Mouse (Mus musculus) granulocyte monocyte progenitor cell, adult 5-6 weeks (primary cell): ENCODE measurements at regions not wholly inside any gene's neighbourhood (a gene's known extent, or its start where the extent isn't known, plus 50 kb on each side); places are given as distances from the start of the nearest gene placed in this dataset.
A peak's percentile ranks its signal among the peaks of the same experiment; 100 is the strongest.

ENCODE experiments used
- ATAC-seq: replicated peaks from 2 replicates; pipeline ENCODE4 v1.8.0; 2016; ENCODE audit warnings: mild to moderate bottlenecking, moderate TSS enrichment, inconsistent platforms; ENCODE audit not compliant: poor library complexity, severe bottlenecking

DNA sequence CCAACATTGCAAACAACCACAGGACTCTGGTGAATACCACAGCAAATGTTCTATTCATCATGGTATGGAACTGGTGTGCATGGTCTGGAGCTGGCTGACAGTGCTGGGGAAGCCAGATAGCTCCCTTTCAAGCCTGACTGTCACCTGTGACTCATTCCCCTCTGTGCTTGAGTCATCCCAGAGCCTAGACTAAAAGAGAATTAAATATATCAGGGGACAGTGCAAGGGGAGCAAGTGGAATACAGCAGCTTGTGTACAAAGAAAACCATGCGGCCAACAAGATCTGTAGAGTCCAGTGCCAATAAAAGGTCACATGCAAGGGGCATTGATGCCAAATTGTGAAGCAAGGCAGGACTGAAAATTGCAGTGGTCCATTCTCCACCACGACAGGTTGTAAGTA lies 117.7 kb downstream of the Pah start:
- no peak for ATAC-seq

DNA sequence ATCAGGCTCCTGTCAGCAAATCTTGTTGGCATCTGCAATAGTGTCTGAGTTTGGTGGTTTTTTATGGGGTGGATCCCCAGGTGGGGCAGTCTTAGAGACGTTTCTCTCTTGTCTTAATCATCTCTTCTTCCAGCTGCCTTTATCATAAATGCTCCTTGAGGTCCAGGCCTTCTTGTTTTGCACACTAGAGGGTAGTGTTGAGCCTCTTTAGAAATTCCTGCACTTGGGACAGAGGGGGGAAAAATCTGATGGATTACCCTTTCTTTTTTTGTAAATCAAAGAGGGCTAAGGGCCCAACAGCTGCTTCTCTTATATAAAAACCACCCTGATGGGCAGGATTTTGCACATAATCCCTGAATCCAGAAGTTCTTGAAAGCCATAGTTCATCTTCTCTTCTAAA lies 127.5 kb downstream of the Pah start:
- peak; percentile 67; the same call in 1 of the 2 replicates for ATAC-seq

DNA sequence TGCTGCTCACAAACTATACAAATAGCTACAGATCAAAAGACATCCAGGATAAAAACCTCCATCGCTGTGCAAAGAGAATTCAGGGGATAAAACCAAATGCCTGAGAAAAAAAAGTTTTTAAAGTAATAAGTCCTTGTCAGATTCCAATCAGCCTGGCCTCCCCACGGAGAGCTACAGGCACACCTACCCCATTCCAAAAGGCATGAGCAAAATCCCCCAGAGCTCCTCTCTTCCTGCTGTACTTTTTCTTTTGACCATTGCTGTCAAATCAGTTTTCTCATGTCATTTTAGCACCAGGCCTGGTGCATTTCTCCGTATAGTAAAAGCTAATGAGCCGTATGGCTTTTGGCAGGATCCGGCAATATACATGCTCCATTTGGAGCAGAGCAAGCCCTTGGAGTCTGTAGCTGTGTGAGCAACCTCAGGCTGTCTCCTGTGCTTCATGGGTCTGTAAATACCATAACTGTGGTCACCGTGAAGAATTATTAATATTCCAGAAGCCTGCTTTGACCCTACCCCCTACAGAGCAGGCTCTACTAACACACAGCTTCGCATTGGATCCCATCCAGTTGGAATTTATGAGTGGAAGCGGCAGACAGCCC lies 130.6 kb downstream of the Pah start:
- ATAC-seq = no peak

DNA sequence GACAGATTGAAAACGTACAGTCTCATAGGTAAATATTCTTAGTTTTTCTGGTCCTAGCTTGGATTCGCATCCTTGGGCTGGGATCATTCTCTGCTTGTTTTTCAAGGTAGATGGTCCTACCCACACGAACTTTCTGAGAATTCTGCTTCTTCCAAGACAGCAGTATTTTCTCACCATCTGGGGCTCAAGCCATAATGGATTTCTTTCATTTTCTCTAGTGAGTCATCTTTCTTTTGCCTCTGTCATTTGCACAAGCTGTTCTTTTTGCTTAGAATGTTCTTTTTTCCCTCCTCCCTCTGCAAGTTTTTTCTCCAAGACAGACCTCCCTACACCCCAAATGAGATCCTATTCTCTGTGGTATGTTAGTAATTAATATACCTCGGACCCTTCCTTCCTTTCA lies 132.5 kb downstream of the Pah start:
- ATAC-seq = no peak

DNA sequence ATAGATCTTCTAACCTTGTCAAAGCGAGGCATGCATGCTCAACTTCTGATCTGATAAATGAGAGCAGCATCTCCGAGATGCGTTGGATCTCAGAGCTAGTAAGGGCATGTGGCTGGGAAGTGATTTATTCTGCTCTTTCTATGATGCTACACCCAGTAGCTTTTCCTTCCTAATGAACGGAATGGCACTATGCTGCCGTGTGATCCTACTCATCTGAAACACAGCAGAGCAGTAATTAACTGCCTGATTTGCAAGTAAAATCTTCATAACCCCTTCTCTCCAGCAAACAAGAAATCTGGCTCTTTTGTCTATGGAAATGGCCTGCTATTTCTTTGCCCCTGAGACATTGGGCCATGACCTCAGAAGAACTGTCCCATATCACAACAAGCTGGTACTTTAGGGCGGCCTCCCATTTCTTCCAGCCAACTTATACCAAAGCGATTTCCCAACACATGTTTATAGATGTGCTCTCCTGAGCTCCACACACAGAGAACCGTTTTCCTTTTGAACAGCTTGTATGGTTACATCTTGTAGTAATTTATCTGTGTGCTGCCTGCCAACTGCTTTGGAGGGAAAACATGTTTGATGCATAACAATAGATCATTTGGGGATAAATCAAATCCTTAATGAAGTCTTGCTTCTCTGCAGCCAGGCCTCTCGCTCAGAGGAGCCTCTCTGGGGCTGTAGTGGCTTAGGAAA lies 144.6 kb downstream of the Pah start:
- no peak for ATAC-seq

DNA sequence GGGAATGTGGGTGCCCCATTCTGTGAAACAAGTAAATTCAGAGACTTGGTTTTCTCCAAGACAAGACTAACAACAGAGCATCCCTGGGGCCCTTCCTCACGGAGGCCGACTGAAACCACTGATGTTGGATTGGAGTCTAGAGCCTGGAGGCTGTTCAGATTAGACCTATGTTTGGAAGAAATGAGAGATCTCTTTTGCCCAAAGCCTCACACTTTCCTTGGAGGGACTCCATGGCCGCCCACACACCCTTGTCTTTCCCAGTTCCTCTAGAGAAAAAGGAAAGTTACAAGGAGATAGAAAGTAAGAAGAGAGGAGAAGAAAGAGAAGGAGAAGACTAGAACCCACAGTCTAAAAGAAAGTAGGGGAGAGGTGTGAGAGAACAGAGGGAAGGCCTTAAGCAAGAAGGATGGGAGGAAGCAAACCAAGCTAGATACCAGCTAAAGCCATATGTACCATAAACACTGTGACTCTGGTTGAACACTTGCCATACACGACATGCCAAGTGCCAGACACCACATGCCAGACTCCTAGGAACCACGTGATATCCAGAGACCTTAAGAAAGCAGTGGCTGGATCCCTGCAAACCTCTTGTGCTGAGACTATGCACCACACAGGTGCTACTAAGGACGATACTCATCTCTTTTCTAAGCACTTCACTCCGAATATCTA lies 145.3 kb downstream of the Pah start:
- no peak for ATAC-seq

DNA sequence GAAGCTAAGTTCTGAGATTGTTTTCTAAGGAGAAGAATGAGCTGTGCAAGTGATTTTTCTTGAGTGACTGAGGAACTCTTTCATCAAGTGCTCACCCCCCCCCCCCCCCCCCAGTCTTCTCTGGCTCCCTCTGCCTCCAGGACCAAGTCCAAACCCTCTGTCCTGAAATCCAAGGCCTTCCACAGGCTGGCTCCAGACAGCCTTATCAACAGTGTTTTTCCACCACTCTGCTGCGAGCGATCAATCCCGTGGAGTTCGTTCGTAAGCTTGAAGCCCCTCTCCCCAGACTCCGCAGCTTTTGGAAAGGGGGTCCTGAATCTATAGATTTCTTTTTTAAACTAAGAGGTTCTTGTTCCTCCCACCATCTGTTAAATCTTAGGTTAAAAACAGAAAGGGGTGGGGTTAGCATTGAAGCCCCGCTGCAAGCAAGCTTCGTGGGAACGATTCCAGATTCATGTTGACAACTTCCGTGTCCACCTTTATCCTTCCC lies 146.1 kb downstream of the Pah start:
- ATAC-seq = no peak

DNA sequence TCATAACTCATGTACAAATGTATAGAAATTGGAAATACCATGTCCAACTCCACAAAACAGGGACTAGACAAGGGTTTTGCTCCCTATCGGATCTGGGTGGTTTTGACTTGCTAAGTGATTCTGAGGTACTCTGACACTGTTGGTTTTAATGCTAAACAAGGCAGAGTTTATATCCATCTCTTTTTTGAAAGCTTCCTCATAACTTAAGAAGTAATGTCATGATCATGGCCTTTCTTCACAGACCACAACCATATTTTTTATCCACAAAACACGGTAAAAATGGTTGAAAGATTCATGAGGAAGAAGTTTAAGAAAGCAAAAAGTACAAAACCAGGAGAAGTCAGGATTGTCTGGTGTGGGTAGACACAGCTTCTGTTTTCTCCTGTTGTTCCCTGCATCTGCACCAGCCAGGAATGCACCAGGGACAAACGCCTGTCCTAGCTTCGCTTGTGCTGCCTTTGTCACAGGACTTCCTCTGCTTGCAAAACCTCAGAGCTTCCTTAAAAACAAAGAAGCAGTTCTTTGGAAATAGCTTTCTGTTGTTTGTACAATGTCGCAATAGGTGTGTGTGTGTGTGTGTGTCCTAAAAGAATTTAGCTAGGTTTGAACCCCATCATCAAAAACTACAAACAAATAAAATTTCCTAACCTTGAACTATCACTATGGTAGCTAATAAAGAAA lies 153.3 kb downstream of the Pah start:
- peak; percentile 98 for ATAC-seq

DNA sequence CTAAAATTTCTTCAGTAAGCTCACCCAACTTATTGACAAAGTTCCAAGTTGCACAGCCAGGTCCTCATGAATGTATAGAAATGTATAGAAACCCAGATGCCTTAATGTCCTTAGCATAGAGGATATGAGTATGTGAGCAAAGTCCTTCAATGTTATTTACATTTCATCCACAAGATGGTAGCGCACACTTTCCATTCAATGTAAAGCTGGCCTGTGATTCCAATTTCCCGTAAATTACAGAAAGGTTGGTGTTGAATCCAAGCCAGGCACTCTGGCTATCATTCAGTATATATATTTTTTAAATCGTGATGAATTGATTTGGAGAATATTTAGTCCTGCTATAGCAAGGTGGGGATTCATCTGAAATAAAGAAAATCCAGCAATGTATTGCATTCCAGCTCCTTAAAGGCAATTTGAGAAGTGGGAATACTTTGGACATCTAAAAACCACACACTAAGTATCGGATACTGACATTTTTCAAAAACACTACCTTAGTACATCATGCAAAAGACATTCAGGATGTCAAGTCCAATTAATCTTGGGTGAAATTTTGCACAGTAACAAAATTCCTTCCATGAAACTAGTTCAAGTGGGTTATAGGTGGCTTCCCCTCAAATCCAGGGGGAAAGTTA lies 154.6 kb downstream of the Pah start:
- no peak for ATAC-seq

DNA sequence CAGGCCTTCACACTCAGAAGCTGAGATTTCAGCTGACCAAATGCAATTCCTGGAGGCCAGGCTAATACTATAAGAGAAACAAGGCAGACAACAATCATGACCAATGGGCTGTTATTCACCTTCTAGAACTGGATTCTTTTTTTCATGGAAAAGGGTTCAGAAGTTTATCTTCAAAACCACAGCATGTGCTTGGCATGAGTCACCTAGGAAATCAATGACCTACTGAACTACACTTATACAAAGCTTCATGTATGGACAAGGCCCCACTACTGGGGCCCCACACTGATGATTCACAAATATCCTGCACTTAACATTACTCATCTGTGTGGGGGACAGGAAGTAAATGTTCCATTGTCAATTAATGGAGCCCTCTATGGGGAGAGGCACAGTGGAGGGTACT lies 157.4 kb downstream of the Pah start:
- ATAC-seq = no peak

DNA sequence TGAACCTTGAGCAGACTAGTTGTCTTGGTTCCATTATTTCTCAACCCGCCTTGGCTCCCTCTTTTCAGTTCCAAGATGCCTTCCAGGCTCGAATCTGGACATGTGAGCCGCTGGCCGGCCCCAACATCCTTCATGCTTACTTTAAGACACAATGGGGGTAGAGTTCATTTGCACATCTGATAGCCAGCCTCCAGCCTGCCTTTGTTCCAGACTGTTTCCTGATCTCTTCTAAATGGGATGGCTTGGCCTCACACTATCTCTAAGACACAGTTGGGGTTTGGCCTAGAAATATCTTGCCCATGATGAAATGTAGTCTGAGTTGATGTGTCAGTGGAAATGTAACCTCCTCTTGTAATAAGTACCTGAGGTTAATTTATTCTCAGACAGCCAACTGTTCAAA lies 164.7 kb downstream of the Pah start:
- no peak for ATAC-seq

DNA sequence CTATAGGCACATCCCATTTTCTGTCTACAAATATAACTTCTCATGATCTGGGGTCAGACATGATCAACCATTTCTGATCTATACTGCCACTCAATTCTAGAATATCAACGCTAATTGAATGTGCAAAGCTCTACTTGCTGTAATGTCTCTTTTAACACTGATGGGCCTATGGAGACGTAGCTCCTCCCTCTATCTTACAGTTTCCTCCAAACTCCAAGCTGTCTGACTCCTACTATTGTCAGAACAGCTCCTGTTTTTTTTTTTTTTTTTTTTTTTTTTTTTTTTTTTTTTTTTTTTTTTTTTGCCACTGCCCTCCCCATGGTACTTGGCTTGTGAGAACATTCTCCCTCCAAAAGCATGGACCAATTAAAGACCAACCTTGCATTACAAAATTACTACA lies 165.2 kb downstream of the Pah start:
- ATAC-seq = no peak

DNA sequence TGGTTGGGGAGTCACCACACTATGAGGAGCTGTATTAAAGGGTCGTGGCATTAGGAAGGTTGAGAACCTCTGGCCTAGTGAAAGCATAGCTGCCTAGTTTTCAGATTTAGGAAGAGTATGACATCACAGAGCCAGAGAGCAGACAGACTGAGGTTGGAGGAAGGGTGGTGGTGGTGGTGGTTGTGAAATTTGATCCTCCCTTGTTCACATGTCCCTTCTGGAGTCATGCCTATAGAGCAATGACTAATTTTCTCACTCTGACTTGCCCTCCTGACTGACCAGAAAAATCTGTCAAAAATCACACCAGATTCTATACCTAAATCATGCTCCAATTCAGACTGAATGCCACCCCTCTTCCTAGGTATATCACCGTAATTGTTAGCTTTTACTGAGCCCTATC lies 166.2 kb downstream of the Pah start:
- peak; percentile 40 for ATAC-seq

DNA sequence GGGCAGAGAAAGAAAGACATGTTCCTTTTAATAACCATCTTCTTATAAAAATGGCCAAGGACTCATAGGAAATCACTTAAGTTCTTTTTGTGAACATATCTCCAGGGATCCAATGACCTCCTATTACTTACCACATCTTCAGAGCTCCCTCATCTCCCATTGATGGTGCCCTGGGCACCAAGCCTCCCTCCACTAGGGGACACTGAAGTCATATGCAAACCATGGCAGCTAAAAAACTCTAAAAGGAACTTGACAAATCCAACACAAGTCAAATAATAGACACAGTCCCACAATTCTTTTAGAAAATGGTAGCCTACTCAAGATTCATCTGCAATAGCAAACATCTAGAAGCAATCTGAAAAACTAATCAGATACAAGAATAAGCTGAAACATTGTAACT lies 167.2 kb upstream of the Igf1 start:
- no peak for ATAC-seq

DNA sequence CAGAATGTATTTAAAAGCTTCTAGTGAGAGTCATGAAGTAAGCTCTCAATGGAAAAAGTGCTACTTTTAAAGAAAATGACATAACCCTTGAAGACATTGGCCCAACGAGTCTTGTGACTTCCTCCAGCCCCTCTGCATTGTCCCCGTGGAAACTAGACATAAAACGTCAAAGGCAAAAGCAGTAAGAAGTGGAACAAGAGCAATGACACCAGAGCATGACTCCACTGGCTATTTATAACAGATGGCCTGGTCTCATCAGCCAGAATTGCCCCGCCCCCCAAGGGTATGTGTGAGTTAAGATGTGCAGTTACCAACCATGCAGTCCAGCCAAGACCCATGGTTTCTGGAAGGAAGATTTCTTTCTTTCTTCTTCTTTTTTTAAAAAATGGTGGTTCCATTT lies 161.6 kb upstream of the Igf1 start:
- ATAC-seq = no peak

DNA sequence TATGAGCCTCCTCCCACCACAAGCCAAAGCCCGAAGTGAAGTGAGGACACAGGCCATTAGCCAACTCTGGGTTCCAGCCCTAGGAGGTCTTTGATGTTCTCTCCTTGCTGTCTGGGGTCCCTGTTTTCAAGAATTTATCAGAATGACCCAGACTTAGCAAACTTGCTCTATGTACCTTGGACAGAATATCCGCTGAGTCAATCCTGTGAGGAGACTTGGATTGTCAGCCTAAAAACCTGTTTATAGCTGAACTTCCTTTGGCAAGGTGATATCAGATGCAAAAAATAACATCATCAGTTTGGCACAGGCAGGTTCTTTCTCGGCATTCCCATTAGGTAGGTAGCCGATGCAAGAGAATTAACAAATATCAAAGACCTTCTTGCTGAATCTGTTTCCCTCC lies 146.9 kb upstream of the Igf1 start:
- no peak for ATAC-seq

DNA sequence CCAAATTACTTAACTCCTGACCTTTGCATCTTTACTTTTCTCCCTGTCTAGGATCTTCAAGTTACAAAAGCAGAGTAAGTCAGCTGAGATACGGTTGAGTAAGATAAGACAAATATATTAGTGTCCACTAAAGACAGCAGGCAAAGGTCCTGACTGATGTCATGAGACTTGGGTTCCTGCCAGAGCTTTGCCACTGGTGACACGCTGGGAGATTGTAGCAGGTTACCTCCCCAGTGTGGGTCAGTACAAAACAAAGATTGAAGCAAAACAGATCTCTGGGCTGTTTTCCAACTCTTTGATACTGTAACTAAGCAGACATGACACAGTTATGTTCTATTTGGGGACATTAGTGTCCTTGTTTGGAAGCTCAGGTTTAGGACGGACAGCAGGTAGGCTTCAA lies 146.3 kb upstream of the Igf1 start:
- ATAC-seq = no peak

DNA sequence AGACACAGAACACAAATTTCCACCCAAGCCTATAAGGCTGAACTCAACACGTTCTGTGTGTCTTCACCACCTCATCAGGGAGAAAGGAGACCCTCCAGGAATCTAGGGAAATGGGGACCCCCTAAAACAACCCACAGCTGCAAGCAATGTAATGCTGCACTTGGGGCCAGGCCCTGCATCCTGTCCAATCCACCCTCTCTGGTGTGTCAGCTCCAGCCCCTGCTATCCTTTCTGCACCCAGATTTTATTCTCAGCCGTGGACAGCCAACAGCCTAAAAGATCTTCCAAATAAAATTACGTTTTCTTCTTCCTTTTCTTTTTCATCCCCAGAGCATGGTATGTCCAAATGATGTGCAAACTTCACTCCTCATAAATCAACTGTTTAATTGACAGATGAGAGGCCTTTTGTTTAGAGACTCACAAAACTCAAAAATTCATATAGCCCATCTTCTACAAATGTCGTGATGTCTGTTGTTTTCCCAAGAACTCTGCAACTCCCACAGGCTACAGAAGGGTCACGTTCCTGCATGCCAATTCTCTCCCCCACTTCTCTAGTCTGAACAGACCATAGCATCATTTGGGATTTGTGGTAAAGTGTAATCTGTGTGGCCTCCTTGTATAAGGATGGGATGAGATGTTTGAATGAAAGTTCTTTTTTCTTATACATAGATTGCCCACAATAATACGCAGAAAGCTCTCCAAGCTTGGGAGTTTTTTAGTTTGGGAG lies 142.0 kb upstream of the Igf1 start:
- no peak for ATAC-seq

DNA sequence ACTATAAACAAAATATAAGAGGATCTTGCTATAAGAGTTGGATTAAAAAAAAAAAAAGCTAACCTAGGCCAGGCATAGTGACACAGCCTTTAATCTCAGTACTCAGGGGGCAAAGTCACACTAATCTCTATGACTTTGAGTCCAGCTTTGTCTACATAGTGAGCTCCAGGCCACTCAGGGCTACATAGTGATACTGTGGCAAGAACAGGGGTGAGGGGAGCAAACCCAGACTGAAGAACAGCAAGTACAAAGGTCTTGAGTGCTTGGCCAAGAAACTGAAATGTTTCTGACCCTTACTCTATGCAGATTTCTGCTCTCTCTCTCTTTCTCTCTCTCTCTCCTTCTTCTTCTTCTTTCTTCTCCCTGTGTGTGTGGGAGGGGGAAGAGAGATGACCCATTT lies 140.9 kb upstream of the Igf1 start:
- no peak for ATAC-seq

DNA sequence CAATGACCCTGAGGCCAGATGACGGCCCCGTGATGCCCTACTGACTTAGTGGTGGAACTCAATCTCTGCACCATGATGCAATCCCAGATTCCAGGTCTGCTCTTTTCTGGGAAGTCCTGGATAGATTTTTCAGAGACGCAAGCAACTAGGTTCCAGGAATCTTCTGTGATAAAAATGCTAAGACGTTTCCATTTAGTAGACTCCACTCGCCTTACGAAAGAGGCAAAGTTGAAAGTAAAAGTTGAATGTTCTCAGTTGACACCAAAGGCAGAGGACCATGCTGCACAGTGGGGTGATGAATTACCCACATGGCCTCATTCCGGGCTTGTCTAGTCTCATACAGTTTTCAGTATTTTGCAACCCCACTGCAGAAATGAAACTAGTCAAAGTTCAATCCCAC lies 139.6 kb upstream of the Igf1 start:
- peak; percentile 46; the same call in 1 of the 2 replicates for ATAC-seq
